Mouse (Mus musculus) frontal cortex, postnatal 10 days (tissue): ENCODE measurements at regions not wholly inside any gene's neighbourhood (a gene's known extent, or its start where the extent isn't known, plus 50 kb on each side); places are given as distances from the start of the nearest gene placed in this dataset.

ENCODE experiments used
- DNase-seq, 2 experiments: peaks; one replicate each; pipeline ENCODE4 v3.0.0; 2022; ENCODE audit warnings: low spot score in 2 of 2, mixed read lengths in 1 of 2

DNA sequence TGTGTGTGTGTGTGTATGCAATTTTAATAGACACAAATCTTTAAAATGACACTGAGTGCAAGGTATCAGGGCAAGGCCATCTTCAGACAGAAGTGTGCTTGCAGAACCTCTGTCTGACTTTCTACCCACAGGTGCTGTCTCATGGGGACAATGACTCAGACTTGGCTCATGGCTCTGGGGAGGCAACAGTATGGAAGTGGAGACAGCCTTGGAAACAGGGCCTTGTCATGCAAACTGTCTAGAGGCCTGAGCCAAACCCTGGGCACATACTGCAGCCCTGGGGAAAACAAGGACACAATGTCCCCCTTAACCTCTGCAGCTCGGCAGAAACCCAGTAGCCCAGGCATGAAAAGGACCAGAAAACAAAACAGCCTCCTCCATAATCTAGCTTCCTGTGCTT is 405.6 kb downstream of the Pdcd6ip start:
- no peak for DNase-seq

DNA sequence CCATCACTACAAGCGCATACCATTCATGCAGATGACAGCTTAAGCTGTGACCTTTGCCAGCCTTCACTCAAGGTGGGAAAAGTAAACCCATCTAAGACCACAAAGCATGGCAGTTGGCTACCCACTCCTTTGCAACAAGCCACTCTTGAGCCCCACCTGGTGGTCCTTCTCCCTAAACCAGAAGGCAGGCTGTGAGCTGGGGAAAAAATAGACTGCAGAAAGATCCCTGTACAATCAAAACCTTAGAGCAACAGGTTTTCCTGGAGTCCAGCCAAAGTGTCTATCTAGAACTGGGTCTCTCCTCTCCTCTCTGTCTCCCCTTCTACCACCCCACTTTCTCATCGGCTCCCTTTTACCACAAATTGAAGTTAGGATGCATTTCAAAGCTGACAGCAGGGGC is 407.2 kb downstream of the Pdcd6ip start:
- peak; percentile 57 to 60 for DNase-seq

DNA sequence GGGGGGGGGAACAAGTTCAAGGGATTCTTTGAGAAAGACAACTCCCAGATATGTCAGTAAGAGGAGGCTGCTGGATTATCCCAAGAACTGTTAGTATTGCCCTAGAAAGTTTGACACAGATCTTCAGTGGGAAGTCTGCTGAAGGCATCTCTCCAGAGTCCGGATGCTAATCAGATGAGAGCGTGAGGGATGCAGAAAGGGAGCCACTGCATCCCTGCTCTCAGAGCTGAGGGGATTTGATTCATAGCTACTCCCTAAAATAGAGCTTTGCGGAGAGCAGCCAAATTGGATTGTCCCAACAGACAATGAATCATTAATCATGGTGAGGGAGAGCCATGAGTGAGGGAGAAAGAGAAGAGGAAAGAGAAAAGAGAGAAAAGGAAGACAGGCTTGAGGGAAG is 408.2 kb downstream of the Pdcd6ip start:
- no peak for DNase-seq

DNA sequence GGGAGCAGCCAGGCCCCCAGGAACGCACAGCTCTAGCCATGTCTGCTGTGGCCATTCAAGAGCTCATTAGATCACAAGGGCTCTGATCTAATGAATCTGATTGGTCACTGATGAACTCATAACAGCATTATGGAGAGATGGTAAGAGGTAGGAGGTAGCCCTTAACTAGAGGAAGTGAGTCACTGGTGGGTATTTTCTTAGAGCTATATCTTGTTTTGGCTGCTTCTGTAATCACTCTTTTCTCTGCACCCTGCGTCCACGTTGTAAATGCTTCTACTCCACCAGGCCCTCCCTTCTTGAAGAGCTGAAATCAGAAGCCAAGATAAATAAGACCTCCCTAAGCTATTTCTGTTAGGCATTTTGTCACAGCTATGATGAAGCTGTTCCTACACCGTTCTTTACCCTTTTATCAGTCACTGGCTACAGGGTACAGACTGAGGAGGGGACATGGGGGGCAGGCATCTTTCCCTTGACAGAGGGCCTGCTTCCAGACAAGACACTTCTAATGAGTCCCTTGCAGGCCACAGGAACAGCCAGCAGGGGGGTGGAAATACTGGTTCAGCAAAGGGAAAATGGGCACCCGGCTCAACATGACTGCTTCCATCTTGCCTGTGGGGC is 412.1 kb downstream of the Pdcd6ip start:
- no peak for DNase-seq

DNA sequence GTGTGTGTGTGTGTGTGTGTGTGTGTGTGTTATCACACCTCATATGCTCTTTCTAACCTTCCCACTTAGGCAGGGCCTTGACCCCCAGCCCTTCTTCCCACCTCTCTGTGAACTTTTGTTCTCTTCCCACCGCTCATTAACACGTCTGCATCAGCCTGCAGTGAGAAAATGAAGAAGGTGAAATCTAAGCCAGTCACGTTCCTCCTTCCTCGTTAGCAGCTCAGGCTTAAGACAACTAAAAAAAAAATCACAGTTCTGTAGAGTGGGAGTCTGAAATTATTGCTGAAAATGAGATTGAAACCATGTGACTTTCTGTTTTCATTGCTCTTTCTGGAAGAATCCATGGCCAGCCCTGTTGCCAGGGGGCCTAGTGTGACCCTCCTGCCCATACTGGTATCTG is 420.7 kb downstream of the Pdcd6ip start:
- no peak for DNase-seq

DNA sequence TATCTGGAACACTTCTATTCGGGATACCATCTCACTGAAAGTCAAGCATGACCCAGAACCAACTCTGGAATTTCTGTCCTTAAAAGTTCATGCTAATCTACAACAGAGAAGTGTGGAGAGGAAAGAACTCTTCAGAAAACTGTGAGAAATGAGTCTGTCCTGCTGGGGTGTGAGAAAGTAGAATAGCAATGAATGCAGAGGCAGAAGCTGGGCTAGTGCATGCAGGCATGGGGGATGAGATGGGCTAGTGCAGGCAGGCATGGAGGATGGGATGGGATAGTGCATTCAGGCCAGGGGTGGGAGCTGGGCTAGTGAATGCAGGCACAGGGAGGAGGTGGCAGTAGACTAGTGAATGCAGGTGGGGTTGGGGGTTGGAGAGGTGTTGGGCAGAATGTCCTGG is 424.8 kb downstream of the Pdcd6ip start:
- no peak for DNase-seq

DNA sequence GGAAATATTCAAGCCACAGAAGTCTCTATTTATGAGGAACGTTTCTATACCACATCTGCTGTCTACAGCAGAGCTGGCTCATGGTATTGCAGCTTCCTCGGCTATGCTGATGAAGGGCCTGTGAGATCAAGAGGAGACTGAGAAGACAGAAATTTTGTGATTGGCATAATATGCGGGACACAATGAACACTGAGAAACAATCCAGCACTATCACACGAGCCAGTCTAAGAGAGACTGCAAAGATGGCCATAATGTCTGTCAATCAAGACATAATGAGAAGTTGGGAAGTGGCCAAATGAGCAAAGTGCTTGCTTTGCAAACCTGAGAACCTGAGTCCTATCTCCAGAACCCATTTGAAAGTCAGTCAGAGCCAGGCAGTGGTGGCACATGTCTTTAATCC is 437.5 kb downstream of the Pdcd6ip start:
- no peak for DNase-seq

DNA sequence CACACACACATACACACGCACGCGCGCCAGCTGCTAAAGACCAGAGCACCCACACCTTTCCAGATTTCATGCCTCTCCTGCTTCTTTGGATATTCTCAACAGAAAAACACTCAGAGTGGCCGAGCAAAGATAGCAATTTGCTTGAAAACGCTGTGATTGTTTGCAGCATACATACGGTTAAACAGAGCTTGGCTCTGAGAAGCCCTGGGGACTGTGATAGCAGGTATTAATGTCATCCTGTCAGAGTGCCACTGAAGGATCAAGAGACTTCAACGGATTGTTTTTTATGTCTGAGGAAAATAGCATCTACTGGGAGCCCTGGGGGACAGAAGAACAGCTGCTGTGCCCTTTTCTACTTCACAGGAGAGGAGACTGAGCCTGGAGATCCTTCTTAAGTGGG is 440.4 kb downstream of the Pdcd6ip start:
- no peak for DNase-seq

DNA sequence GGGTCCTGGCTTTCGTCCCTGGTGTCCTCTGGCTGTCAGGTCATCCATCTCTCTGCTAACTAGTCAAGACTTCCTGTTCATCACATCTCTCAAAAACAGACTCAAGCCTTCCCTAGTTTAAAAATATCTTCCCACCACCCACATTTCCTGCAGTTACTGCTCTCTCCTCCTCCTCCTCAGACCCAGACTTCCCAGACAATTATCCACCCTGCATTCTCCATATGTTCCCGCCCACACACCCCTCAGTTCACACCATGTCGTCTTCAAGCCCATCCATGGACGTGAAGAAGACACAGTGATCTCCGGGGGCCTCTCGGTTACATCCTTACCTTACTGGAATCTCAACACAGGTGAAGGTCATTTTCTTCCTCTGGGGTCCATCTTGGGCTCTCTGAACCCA is 444.4 kb downstream of the Pdcd6ip start:
- peak in 1 of 2 experiments; percentile 63 for DNase-seq

DNA sequence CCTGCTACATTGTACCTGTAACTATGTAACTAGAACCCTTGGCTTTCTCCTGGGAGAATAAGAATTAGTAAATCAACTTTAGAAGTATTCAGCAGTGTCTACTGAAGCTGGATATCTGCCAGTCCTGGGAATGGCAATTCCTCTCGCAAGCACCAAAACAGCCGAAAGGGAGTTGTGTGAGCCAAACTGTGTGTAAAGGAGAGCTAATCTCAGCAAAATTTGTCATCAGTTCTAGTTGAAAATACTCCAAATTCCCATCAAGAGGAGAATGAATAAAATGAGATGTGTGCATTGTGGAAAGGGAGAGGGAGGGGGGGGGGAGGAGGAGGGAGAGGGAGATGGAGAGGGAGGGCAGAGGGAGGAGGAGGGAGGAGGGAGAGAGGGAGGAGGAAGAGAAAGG is 447.8 kb downstream of the Pdcd6ip start:
- DNase-seq, result no peak

DNA sequence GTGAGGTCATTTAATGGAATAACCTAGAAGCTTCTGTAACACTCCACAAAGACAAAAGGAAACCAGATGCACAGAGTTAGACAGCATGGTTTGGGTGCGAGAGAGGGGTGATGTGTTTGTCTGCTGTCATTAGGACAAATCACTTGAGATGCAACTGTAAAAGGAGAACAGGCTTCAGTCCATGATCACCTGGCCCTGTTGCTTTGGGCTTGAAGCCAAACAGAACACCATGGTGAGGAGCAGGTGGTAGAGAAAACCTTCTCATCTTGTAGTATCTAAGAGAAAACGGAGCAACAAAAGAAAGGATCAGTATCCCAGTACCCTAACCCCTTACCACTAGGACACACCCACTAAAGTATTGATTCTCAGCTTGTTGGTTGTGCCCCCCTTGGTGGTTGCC is 449.5 kb downstream of the Pdcd6ip start:
- no peak for DNase-seq

DNA sequence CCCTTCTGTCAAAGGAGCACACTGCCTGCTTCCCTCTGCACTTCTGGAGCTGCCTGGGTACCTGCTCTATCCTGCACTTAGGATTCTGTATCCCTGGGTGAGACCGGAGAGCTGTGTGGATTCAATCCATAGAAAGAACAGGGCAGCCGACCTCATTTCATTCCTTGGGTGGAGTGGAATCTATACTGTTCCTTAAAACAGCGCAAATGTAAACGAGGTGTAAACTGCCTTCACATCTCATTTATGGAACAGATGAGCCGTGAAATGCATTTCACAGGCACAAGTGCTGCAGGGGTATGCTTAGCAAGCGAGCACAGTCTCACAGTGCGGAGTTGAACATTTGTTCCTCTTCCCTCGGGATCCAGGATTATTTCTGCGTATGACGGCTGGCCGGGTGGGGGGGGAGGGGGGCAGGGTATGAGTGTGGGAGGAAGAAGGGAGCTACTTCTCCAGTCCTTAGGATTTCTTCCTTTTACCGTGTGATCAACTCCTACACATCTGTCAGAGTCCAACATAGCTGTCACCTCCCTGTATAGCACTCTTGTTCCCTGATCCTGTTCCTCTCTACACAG is 459.3 kb downstream of the Pdcd6ip start:
- DNase-seq, result peak; percentile 30 to 65

DNA sequence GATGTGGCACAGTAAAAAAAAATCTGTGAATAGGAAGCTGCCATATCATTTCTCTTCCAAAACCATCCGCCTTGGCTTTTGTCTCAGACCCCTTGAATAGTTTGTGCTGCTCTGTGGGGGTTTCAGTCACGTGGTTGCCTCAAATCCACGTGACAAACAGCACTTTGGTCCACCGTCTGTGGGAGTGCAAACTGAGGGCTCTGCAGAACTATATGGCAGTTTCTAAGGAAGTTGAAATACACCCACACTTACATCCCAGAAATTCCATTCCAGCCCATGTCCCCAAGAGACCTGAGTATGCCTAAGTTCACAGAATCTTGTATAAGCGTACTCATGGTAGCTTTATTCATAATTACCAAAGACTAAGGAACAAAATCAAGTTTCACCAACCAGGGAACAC is 460.1 kb downstream of the Pdcd6ip start:
- DNase-seq, result peak; percentile 31 to 72

DNA sequence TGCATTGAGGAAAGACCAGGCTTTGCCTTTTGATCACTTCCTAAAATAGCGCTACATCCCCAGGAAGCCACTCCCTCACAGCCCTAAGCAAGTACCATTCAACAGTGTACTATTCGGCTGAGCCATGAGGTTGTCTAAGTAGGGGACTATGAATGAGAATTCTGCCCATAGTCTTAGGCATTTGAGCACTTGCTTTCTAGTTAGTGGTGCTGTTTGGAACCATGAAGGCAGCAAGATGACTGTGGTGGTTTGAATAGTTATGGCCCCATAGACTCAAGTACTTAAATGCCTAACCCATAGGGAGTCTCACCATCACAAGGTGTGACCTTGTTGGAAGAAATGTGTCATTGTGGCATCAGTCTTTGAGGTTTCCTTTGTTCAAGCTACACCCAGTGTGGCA is 464.2 kb downstream of the Pdcd6ip start:
- DNase-seq, result no peak

DNA sequence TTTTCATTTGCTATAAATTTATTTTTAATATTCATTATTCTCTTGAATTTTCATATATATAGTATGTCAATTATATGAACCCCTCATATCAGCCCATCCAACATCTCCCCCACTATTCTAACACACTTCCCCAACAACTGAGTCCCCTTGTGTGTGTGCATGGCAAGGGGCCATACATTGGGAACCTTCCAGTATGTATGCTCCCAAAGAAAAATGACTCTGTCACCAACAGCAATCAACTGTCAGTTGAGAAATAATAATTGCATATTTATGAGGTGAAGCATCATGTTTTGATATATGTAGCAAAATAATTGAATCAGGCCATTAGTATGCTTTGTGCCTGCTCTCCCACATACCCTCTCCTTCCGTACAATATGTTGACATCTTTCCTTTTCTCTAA is 474.7 kb downstream of the Pdcd6ip start:
- DNase-seq, result no peak

DNA sequence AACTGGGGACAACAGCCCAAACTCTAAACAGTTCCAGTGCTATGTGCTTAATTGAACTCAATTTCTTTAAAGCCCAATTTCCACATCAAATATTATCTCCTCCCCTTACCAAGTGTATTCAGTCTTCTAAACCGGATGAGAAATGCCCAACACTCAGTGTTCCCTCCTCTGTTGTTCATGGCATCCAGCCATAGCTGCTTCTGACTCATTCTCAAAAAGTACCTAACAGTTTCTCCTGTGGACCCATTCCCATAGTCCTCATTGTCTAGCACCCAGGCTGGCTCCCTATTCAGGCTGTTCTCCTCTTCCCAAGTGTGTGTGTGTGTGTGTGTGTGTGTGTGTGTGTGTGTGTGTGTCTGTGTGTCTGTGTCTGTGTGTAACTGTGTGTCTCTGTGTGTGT is 478.7 kb downstream of the Pdcd6ip start:
- DNase-seq, result no peak

DNA sequence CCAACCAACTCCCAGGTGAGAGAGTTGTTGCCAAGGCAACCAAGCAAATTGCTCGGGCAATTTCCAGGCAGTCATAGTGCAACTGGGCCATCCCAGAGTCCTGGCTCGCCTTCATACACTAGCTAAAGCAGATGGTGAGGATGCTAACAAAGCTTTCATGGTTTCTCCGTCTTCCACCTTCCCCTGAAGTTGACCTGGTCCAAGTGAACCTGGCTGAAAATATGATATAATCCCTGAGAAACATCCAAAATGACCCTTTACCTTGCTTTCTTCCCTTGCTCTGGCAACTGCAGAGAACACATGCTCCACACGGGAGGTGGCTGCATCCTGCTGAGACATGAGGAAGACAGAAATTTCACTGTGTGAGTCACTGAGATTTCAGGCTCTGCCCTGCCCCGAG is 494.1 kb downstream of the Pdcd6ip start:
- DNase-seq, result no peak

DNA sequence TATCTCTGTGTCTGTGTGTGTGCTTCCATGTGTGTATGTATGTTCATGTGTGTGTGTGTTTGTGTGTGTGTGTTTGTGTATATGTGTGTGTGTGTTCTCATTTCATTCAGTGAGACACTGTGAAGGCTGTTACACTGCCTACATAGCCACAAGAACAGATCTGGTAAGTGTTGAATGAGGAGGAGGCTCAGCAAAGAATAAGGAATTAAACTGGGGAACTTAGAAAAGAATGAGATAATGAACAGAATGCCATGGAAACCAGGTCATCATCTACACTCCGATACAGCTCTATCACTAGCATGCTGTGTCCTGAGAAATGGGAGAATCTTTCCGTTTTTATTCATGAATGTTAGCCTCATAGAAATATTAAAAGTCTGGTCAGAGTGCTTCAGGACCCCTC is 495.7 kb downstream of the Pdcd6ip start:
- no peak for DNase-seq

DNA sequence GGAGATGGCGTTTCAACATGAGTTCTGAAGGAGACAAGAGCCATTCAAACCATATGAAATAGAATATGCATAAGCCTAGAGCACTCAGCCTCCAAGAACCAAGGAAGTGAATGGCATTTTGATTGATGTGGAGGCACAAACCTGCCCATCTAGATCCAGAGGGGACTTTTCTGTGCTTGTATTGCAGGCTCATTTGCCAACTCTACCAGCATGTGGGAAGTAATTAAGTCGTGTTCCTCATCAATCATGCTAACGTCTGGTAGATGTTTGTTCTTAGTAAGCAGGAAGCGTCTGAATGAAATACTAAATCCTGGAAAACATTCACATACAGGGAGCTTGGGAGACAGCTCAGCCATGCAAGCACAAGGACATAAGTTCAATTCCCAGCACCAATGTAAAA is 499.9 kb downstream of the Pdcd6ip start:
- DNase-seq, result no peak

DNA sequence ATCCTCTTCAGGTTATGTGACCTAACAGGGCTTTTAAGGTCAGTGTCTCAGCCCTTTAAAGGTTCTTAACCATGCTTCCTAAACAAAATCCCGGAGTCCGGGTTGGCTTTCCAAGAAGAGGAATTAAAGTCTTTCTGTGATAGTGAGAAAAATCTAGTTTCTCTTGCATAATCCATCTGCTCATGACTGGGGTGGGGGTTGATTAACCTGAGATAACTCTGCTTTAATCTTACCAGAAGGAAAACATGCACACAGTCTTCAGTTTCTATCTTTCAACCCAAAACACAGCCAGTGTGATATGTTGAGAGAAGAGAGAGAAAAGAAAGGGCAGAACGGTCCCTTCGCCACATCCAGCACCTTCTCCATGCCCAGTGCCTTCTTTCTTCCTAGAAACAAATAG is 508.8 kb downstream of the Pdcd6ip start:
- peak in 1 of 2 experiments; percentile 9 for DNase-seq

DNA sequence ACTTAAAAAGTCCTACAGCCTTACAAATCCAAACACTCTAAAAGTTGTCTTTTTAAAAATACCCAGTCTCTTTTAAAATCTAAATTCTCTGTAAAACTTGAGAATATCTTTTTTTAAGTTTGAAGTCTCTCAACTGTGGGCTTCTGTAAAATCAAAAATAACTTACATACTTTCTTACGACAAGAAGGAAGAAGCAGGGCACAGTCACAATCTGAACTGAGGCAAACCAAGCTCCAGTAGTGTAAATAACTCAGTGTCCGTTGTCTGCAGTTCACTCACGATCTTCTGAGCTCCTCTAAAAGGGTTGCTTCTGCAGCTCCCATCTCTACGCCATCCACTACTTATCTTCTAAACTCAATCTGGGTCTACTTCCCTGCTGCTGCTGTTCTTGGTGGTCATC is 512.5 kb downstream of the Pdcd6ip start:
- no peak for DNase-seq

DNA sequence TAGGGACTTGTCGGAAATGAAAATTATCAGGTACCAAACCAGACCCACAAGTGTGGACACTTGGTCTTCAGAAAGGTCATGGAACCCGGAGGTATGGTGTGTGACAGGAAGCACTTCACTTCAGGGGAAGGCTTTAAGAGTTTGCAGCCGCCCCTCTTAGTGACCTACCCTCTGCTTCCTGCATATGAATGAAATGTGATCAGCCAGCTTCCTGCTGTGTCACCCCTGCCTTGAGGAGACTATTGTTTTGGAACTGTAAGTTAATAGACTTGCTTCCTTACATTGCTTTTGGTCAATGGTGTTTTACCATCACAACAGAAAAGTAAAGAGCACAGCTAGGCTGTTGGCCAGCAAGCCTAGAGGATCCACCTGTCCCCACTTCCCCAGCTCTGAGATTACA is 515.3 kb downstream of the Pdcd6ip start:
- no peak for DNase-seq

DNA sequence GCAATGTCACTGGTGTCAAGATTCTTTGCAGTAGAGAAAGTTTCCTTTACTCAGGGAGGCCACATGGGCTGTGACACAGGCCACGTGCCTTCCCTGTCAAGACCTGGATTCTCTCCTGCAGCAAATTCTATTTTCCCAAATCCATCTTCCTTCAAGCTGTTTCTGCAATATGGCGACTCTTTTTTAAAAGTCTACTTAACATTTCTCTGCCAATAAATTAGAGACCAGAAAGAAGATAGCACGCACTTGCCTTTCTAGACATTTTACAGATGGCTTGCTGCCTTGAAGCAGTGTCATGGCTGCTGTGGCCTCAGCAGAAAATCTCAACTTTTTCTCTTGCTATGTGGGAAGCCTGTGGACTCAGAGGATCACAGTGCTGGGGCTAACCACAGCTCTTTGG is 516.9 kb downstream of the Pdcd6ip start:
- DNase-seq, result peak; percentile 13 to 22

DNA sequence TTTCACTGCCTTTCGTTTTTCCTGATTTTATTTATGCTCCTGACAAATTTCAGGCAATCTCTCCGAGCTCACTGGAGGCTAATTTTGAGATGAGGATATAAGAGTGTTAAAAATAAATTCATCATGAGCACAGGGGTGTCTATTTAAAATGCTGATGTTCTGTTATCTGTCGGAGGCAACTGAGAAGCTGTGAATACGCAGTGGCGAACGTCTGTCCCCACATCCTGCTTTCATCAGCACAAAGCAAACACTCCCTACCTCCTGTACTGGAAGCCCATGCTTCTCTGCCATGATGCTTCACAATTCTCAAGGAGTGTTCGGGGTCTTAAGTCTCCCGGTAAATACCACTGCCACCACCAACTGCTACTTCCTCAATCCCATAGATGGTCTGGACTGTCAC is 526.9 kb downstream of the Pdcd6ip start:
- DNase-seq, result no peak
